Comparison of ENCODE assay signal across 23 mouse cellular contexts in genomic region chr6:134806130-134806529, GRCm38 (mm10). TPM values are rescaled to one million over a fixed set of nuclear protein-coding genes. Genes with fewer than 3 reads are reported as not detected.
DNase-seq lines count a peak whose midpoint lies in the region; ATAC-seq and TF ChIP-seq lines count a peak whose summit lies in the region.
"Had no signal": no experiment of that assay in that cellular context is flagged by ENCODE, and none has a peak within 500 bp of the region (broad histone marks: within the 10 kb centered on the region; RNA-seq: fewer than 3 reads in every experiment).

No protein-coding gene starts in this region.

- H3K9ac ChIP-seq in CH12.LX (ENCODE audit: insufficient read depth, low read depth), result no peak overlapping the region
- no peak overlapping the region for H3K9ac ChIP-seq in stomach, postnatal 0 days (ENCODE audit: low read length)
- H3K9ac ChIP-seq in midbrain, embryonic 15.5 days, result no peak overlapping the region
- H3K9ac ChIP-seq: forebrain, embryonic 13.5 days; heart, embryonic 13.5 days; hindbrain, embryonic 13.5 days had no signal

- H3K4me3 ChIP-seq in CH12.LX (replicated peaks in 1 of 3; ENCODE audit: low read depth in 2 of 3, low read length in 2 of 3, poor library complexity in 1 of 3), result no peak overlapping the region
- no peak overlapping the region for H3K4me3 ChIP-seq in stomach, postnatal 0 days (ENCODE audit: low read depth, low read length)
- H3K4me3 ChIP-seq in midbrain, embryonic 15.5 days, result no peak overlapping the region
- H3K4me3 ChIP-seq in hindbrain, embryonic 10.5 days, result no peak overlapping the region
- H3K4me3 ChIP-seq: forebrain, embryonic 10.5 days; forebrain, embryonic 13.5 days; gastrocnemius, adult 2 months; heart, adult 2 months; heart, embryonic 10.5 days; heart, embryonic 13.5 days; hindbrain, embryonic 13.5 days had no signal

- no peak for TF ChIP-seq EP300 in CH12.LX (IDR thresholded peaks at IDR 0.05; ENCODE audit: low read length)
- no peak for TF ChIP-seq EP300 in stomach, postnatal 0 days (optimal IDR thresholded peaks at IDR 0.05)

- peak; percentile 68 for ATAC-seq in activated CD4-positive, CD25-positive, alpha-beta regulatory T cell, adult 4 months
- ATAC-seq in inflammation-experienced regulatory T-cells, adult 6 months, result peak; percentile 49
- no peak for ATAC-seq in stomach, postnatal 0 days (ENCODE audit: low FRiP score, low TSS enrichment)
- no peak for ATAC-seq in midbrain, embryonic 15.5 days (replicated peaks)
- ATAC-seq: CD4-positive, CD25-positive, alpha-beta regulatory T cell, adult 4 months; forebrain, embryonic 13.5 days; forebrain, embryonic 16.5 days; hindbrain, embryonic 16.5 days; intestine, embryonic 16.5 days had no signal

- dilution Hi-C loops in CH12.LX (cut with MboI; ENCODE audit: extremely low pct_ligation_motif_present, extremely low pct_unique_long_range_greater_than_20kb, low sequenced_read_pairs), result no loop called here

- in situ Hi-C loops in CH12.LX (cut with MboI; ENCODE audit: low pct_ligation_motif_present, low pct_unique_long_range_greater_than_20kb, low sequenced_read_pairs), result no loop called here

- no peak for TF ChIP-seq POLR2A in CH12.LX (IDR thresholded peaks at IDR 0.05; ENCODE audit: low read depth, low read length)

- TF ChIP-seq CTCF in CH12.LX (conservative IDR thresholded peaks at IDR 0.05 in 1 of 2, IDR thresholded peaks at IDR 0.05 in 1 of 2; ENCODE audit: low read depth in 2 of 2, low read length in 2 of 2), result no peak
- TF ChIP-seq CTCF in stomach, postnatal 0 days (IDR thresholded peaks at IDR 0.05; ENCODE audit: low read depth), result no peak

- 84% methylated on average over 6 of the region's 6 CpGs for WGBS in stomach, postnatal 0 days
- WGBS in midbrain, embryonic 15.5 days, result 91% methylated on average over 6 of the region's 6 CpGs
- 92% methylated on average over 6 of the region's 6 CpGs for WGBS in hindbrain, embryonic 10.5 days

- H3K79me2 ChIP-seq in CH12.LX (replicated peaks; ENCODE audit: control insufficient read depth, extremely low read depth, insufficient read depth, poor library complexity, severe bottlenecking), result no peaks in the 10 kb centered on the region

- H3K4me1 ChIP-seq in CH12.LX (ENCODE audit: control insufficient read depth in 1 of 2, insufficient read depth in 2 of 2), result peaks cover 12 to 51% of the 10 kb centered on the region in 2 experiments
- no peaks in the 10 kb centered on the region for H3K4me1 ChIP-seq in stomach, postnatal 0 days (replicated peaks; ENCODE audit: control insufficient read depth, insufficient read depth)
- H3K4me1 ChIP-seq in midbrain, embryonic 15.5 days, result no peaks in the 10 kb centered on the region
- H3K4me1 ChIP-seq in hindbrain, embryonic 10.5 days (replicated peaks), result 0 out of 2 replicates have a peak, but pooled peaks cover 2% of the 10 kb centered on the region
- H3K4me1 ChIP-seq: forebrain, embryonic 13.5 days; heart, embryonic 10.5 days; heart, embryonic 13.5 days; hindbrain, embryonic 13.5 days had no signal

- peak overlapping the region; percentile 46 for H3K4me2 ChIP-seq in CH12.LX (ENCODE audit: insufficient read depth, low read depth, poor library complexity, severe bottlenecking)
- H3K4me2 ChIP-seq in stomach, postnatal 0 days (replicated peaks; ENCODE audit: low read depth), result no peak overlapping the region
- H3K4me2 ChIP-seq in midbrain, embryonic 15.5 days, result no peak overlapping the region
- H3K4me2 ChIP-seq: forebrain, embryonic 13.5 days; heart, embryonic 13.5 days; hindbrain, embryonic 13.5 days had no signal

- H3K27me3 ChIP-seq in CH12.LX (replicated peaks), result no peaks in the 10 kb centered on the region
- no peaks in the 10 kb centered on the region for H3K27me3 ChIP-seq in stomach, postnatal 0 days (ENCODE audit: control insufficient read depth, insufficient read depth, low read length)
- H3K27me3 ChIP-seq in midbrain, embryonic 15.5 days (replicated peaks), result no peaks in the 10 kb centered on the region
- H3K27me3 ChIP-seq in hindbrain, embryonic 10.5 days (ENCODE audit: insufficient read depth, poor library complexity, severe bottlenecking), result no peaks in the 10 kb centered on the region
- H3K27me3 ChIP-seq: forebrain, embryonic 13.5 days; heart, embryonic 13.5 days; hindbrain, embryonic 13.5 days had no signal

- no peak for DNase-seq in CH12.LX (ENCODE audit: extremely low read depth)
- peak; percentile 7 for DNase-seq in stomach, postnatal 0 days (ENCODE audit: low spot score)
- no peak for DNase-seq in hindbrain, embryonic 10.5 days (ENCODE audit: low spot score)
- DNase-seq: adrenal gland, postnatal 36 days; cerebellum, adult 18-20 months; cerebellum, adult 9-10 months; cerebellum, postnatal 14 days; embryo, embryonic 11 days; gastrocnemius, adult 2 months; gastrocnemius, postnatal 14 days; heart, adult 2 months had no signal

- TF ChIP-seq RAD21 in CH12.LX (IDR thresholded peaks at IDR 0.05; ENCODE audit: low read depth, low read length), result no peak

- H3K36me3 ChIP-seq in CH12.LX (replicated peaks in 1 of 2; ENCODE audit: control insufficient read depth in 1 of 2, insufficient read depth in 1 of 2, low read length in 1 of 2), result no peaks in the 10 kb centered on the region
- H3K36me3 ChIP-seq in stomach, postnatal 0 days (ENCODE audit: control insufficient read depth, insufficient read depth, low read length), result no peaks in the 10 kb centered on the region
- H3K36me3 ChIP-seq in midbrain, embryonic 15.5 days (replicated peaks), result no peaks in the 10 kb centered on the region
- no peaks in the 10 kb centered on the region for H3K36me3 ChIP-seq in hindbrain, embryonic 10.5 days
- H3K36me3 ChIP-seq: forebrain, embryonic 10.5 days; heart, embryonic 10.5 days; heart, embryonic 13.5 days; hindbrain, embryonic 13.5 days had no signal

- no peaks in the 10 kb centered on the region for H3K9me3 ChIP-seq in CH12.LX (replicated peaks; ENCODE audit: low read length)
- H3K9me3 ChIP-seq in stomach, postnatal 0 days (ENCODE audit: control insufficient read depth, low read length), result no peaks in the 10 kb centered on the region
- no peaks in the 10 kb centered on the region for H3K9me3 ChIP-seq in midbrain, embryonic 15.5 days
- H3K9me3 ChIP-seq in hindbrain, embryonic 10.5 days, result no peaks in the 10 kb centered on the region
- H3K9me3 ChIP-seq: forebrain, embryonic 10.5 days; forebrain, embryonic 13.5 days; heart, embryonic 10.5 days; heart, embryonic 13.5 days; hindbrain, embryonic 13.5 days had no signal

- no peak overlapping the region for H3K27ac ChIP-seq in CH12.LX (ENCODE audit: insufficient read depth, low read depth)
- peak overlapping the region; percentile 67; the same call in 1 of the 2 replicates for H3K27ac ChIP-seq in stomach, postnatal 0 days (replicated peaks)
- no peak overlapping the region for H3K27ac ChIP-seq in midbrain, embryonic 15.5 days
- H3K27ac ChIP-seq in hindbrain, embryonic 10.5 days, result no peak overlapping the region
- H3K27ac ChIP-seq: forebrain, embryonic 10.5 days; forebrain, embryonic 13.5 days; gastrocnemius, adult 2 months; heart, adult 2 months; heart, embryonic 10.5 days; heart, embryonic 13.5 days; hindbrain, embryonic 13.5 days had no signal

TF ChIP-seq in CH12.LX, 34 proteins besides CTCF, POLR2A, EP300 and RAD21 (continues in another document):
- TF ChIP-seq ETS1 (conservative IDR thresholded peaks at IDR 0.05; ENCODE audit: low read depth, low read length) (no peak), E2F4 (IDR thresholded peaks at IDR 0.05; ENCODE audit: insufficient replicate concordance, low read depth, low read length) (no peak), CHD2 (IDR thresholded peaks at IDR 0.05; ENCODE audit: low read length) (no peak), CHD1 (IDR thresholded peaks at IDR 0.05; ENCODE audit: low read depth, low read length) (no peak), SMC3 (IDR thresholded peaks at IDR 0.05; ENCODE audit: low read depth, low read length) (no peak), KAT2A (IDR thresholded peaks at IDR 0.05; ENCODE audit: insufficient replicate concordance, low read length) (no peak), MEF2A (IDR thresholded peaks at IDR 0.05; ENCODE audit: borderline replicate concordance, low read depth, low read length) (no peak), ELF1 (IDR thresholded peaks at IDR 0.05; ENCODE audit: low read depth, low read length) (no peak), GABPA (IDR thresholded peaks at IDR 0.05; ENCODE audit: insufficient replicate concordance, low read depth, low read length) (no peak), USF1 (IDR thresholded peaks at IDR 0.05; ENCODE audit: low read depth, low read length) (no peak), MAFK (IDR thresholded peaks at IDR 0.05; ENCODE audit: insufficient replicate concordance, low read length) (no peak), NELFE (IDR thresholded peaks at IDR 0.05; ENCODE audit: low read depth, low read length) (no peak), MAZ (IDR thresholded peaks at IDR 0.05; ENCODE audit: low read depth, low read length) (no peak), RCOR1 (conservative IDR thresholded peaks at IDR 0.05; ENCODE audit: low read depth, low read length) (no peak), TBP (conservative IDR thresholded peaks at IDR 0.05; ENCODE audit: low read depth, low read length) (no peak), UBTF (IDR thresholded peaks at IDR 0.05; ENCODE audit: low read depth, low read length) (no peak)

RNA-seq across cellular contexts. Expression of gene Dusp16, which starts 13.7 kb away (rescaled TPM):
- total RNA-seq in CH12.LX (2012; rRNA removed) (8.8 and 10.6 TPM in 2 replicates), CH12.LX (2014; rRNA removed) (3.7 and 5.2 TPM in 2 replicates)
- polyA plus RNA-seq in CH12.LX (2012; ENCODE audit: insufficient read length, low read depth), result 13.1 and 17.3 TPM in 2 replicates
- 1 to 10 TPM; 1.9 to 2.2 TPM for polyA plus RNA-seq in activated CD4-positive, CD25-positive, alpha-beta regulatory T cell, adult 4 months (2017; shearing (Covaris generic))
- 1 to 10 TPM; 2.8 to 6.3 (median 5.1) TPM for polyA plus RNA-seq in inflammation-experienced regulatory T-cells, adult 6 months (2017; shearing (Covaris generic))
- polyA plus RNA-seq in stomach, postnatal 0 days (2015; fragmentation: Nextera tagmentation; extraction: Ambion mirVana), result 8.6 and 10.6 TPM in 2 replicates
- polyA plus RNA-seq in midbrain, embryonic 15.5 days (2015; fragmentation: Nextera tagmentation; extraction: Ambion mirVana), result 4.4 and 5.4 TPM in 2 replicates
- polyA plus RNA-seq in hindbrain, embryonic 10.5 days (2016; fragmentation: Nextera tagmentation; extraction: Ambion mirVana), result 13.8 and 14.1 TPM in 2 replicates

RNA-seq across cellular contexts. Expression of gene Crebl2, which starts 23.8 kb away (rescaled TPM):
- 0.80 and 2.2 TPM in 2 replicates for total RNA-seq in CH12.LX (2012; rRNA removed)
- total RNA-seq in CH12.LX (2014; rRNA removed), result 0.92 and 1.4 TPM in 2 replicates
- 1.00 and 1.5 TPM in 2 replicates for polyA plus RNA-seq in CH12.LX (2012; ENCODE audit: insufficient read length, low read depth)
- 10 to 100 TPM; 26.3 to 31.1 TPM for polyA plus RNA-seq in activated CD4-positive, CD25-positive, alpha-beta regulatory T cell, adult 4 months (2017; shearing (Covaris generic))
- 10 to 100 TPM; 20.4 to 46.1 (median 45.3) TPM for polyA plus RNA-seq in inflammation-experienced regulatory T-cells, adult 6 months (2017; shearing (Covaris generic))
- 4.3 and 4.7 TPM in 2 replicates for polyA plus RNA-seq in stomach, postnatal 0 days (2015; fragmentation: Nextera tagmentation; extraction: Ambion mirVana)
- 4.6 and 5.6 TPM in 2 replicates for polyA plus RNA-seq in midbrain, embryonic 15.5 days (2015; fragmentation: Nextera tagmentation; extraction: Ambion mirVana)
- 1.2 and 1.4 TPM in 2 replicates for polyA plus RNA-seq in hindbrain, embryonic 10.5 days (2016; fragmentation: Nextera tagmentation; extraction: Ambion mirVana)

Comparison
In these comparisons a context has a peak if more than half of its experiments do, and no peak if none do; other contexts are left out.
1. ATAC-seq: peak in activated CD4-positive, CD25-positive, alpha-beta regulatory T cell, adult 4 months (single experiment) and inflammation-experienced regulatory T-cells, adult 6 months (single experiment); none in stomach, postnatal 0 days (single experiment) and midbrain, embryonic 15.5 days (single experiment).